Mouse (Mus musculus): Measurements from ENCODE around the gene A930017K11Rik.

A930017K11Rik gene

DNA sequence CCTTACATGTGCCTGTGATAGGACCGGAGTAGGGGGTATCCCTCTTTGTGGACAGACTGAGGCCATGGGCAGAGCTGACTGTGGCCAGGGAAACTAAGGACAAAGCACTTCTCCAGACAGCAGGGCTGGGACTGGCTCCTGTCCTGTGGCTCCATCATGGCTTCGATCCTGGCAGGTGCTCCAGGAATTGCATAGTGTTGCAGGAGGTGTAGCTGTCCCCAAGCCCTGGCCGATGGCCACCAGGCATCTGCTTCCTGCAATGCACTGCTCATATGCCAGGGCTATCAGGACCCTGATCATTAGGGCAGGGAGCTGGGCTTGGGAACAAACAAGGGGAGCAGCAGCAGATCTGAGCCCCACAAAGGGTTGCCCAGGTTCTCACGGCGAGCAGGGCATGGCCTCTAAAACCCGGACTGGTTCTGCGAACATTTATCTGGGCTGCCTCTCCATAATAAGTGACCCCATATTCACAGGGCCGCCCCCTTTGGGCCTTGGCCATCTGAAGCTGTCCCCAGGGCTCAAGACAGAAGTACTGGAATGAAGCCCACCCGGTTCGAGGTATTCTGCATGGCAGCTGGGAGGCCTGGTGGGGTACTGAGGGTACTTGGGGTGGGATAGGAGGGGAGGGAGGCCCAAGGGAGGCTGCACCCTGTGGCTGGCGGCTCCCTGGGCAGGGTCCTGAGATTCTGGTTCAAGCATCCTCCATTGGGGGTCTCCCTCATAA lies 6.6 kb upstream of the A930017K11Rik start:
- DNase-seq = peak; percentile 75

- DNase-seq = peak; percentile 77
These were observed 5.3 kb upstream of the A930017K11Rik start for GRCm38 (mm10) chr17:25957586-25958051.

GRCm38 (mm10) chr17:25956631-25957030 lies 4.3 kb upstream of the A930017K11Rik start:
- no peak for DNase-seq

- peak; percentile 94 for DNase-seq
These were observed 3.8 kb upstream of the A930017K11Rik start for GRCm38 (mm10) chr17:25956201-25956600.

- no peak for DNase-seq
These were observed 3.4 kb upstream of the A930017K11Rik start for GRCm38 (mm10) chr17:25955736-25956135.

GRCm38 (mm10) chr17:25954671-25955070 lies 2.3 kb upstream of the A930017K11Rik start:
- DNase-seq = no peak

GRCm38 (mm10) chr17:25953161-25953560 lies 796 bp upstream of the A930017K11Rik start:
- DNase-seq = peak; percentile 88

DNA sequence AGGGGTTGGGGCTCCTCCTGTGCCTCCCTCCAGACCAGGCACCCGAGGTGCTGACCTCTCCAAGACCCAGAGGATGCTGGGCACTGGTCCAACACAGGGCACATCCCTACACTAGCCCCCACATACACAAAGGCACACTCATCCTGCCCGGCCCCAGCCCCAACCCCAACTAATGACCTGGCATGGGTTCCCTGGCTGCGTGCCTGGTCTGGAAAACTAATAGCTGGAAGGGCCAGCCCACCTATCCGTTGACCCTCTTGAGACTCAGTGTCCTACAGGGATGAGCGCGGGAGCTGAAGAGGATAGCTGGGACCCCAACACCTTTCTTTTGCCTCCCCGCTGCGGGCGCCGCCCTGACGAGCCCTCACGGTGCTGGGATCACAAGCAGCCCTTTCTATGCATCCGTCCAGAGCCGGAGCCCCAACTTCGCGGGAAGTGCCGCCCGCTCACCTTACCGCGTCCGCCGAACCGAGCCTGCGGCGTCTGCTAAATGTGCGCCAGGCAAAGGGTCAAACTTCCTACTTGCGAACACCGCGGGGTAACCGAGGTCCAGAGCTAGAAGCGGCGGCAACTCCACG lies 1.1 kb downstream of the A930017K11Rik start:
- peak; percentile 77 for DNase-seq

DNA sequence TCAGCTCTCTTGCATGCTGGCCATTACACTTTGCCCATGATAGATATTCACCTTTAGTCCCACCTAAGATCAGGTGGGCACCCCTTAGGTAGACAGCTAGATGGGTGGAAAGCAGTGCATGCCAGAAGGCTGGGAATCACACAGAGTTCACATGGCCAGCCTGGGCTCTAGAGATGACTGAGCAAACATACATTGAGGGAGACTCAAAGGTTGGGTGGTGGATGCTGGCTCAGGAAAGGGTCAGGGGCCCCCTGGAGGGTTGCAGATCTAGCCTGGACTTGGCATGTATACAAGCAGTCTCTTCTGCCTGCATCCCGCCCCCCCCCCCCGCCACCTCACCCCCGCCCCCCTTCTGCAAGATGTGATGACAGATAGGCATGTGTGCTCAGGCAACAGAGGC lies 1.7 kb downstream of the A930017K11Rik start:
- peak; percentile 62 for DNase-seq

GRCm38 (mm10) chr17:25949981-25950380 lies 2.4 kb downstream of the A930017K11Rik start:
- DNase-seq = peak; percentile 61

GRCm38 (mm10) chr17:25948051-25948450 lies 4.3 kb downstream of the A930017K11Rik start:
- DNase-seq = peak; percentile 58

- DNase-seq = no peak
These were observed 4.8 kb downstream of the A930017K11Rik start for GRCm38 (mm10) chr17:25947576-25947975.

GRCm38 (mm10) chr17:25946891-25947290 lies 5.5 kb downstream of the A930017K11Rik start:
- DNase-seq = no peak

- no peak for DNase-seq
These were observed 6.0 kb downstream of the A930017K11Rik start for GRCm38 (mm10) chr17:25946349-25946748.

- DNase-seq = no peak
These were observed 6.7 kb downstream of the A930017K11Rik start for GRCm38 (mm10) chr17:25945517-25946155.

- DNase-seq = no peak
These were observed 7.8 kb downstream of the A930017K11Rik start, which contains the start of the genes Pigq and Nhlrc4 for GRCm38 (mm10) chr17:25944366-25945163. TSS of gene Pigq (minus strand) at chr17:25944936. TSS of gene Nhlrc4 (minus strand) at chr17:25944961.

GRCm38 (mm10) chr17:25943769-25944168 lies 8.6 kb downstream of the A930017K11Rik start:
- DNase-seq = no peak

DNA sequence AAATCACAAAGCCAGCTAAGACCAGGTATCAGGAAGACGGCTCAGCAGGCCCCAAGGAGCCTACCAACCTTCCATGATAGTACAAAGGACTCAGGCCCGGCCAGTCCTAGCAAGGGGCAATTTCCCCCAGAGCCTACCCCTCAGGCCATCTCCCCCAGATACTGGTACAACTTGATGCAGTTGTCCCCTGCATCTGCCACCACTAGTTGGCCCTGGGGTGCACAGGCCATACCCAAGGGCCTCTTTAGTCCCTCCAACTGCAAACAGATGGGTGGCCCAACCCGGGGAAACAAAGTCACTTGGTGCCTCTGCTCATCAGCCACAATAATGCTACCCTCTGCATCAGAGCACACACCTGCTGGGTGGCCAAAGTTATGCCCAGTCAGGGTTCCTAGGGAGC lies 9.1 kb downstream of the A930017K11Rik start:
- no peak for DNase-seq

GRCm38 (mm10) chr17:25942597-25943151 lies 9.7 kb downstream of the A930017K11Rik start:
- DNase-seq = peak; percentile 54

DNA sequence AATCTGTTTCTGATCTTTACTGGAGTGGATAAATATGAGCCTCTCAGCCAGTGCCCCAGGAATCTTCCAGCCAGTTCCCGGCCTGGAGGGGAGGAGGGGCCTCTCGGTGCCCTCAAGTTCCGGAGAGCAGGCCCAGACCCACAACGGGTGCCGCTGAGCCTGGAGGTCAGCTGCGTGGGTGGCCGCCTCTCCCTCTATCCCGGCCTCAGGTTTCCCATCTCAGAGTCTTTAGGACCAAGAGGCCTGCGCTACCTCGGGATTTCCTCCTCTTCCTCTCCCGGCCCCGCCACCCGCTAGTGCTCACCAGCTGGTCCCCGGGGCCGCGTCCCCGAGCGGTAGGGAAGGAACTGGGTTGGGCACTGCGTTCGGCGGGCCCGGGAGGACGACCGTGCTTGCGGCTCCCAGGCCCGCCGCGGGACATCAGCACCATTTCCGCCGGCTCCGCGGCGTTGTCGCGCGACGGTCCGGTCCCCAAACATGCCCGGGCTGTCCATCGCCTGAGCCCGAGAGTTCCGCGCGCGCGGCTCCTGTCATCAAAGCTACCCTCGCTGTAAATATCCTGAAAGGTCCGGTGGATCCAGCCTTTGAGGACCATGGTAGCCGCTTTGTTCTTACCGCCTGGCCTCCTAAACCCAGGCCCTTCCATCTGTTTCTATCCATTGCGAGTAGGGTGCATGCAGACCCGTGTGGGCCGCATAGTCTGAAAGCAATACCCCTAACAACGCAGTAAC lies 10.7 kb downstream of the A930017K11Rik start:
- DNase-seq = peak; percentile 73

GRCm38 (mm10) chr17:25934526-25934925 lies 17.8 kb downstream of the A930017K11Rik start:
- DNase-seq = no peak

- DNase-seq = peak; percentile 46
These were observed 27.0 kb downstream of the A930017K11Rik start for GRCm38 (mm10) chr17:25925348-25925747.

All from cerebellum, adult 9-10 months (tissue).